Mouse (Mus musculus): ENCODE data around the gene Tbc1d14.

Gene Tbc1d14

DNA sequence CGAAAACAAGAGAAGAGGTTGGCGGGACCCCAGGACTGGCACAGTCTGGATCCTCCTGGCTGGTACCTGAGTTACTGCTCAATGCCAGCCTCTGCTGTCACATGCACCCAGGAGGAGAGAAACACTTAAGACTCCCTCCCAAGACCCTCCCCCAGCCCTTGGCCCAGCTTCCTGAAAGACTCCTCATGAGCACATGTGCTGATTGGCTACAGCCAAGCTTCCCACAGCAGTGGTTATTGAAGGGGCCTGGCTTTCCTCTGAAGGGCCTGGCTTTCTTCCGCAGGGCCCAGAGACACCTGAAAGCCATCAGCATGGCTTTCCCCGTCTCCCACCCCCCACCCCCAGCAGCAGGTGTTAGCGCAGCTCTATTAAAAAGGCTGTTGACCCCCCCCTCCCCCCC is at the start of gene Tbc1d14:
Tbc1d14 (minus strand) TSS at position 101 of the 400 bp plus-strand sequence.
- no peak for DNase-seq

DNA sequence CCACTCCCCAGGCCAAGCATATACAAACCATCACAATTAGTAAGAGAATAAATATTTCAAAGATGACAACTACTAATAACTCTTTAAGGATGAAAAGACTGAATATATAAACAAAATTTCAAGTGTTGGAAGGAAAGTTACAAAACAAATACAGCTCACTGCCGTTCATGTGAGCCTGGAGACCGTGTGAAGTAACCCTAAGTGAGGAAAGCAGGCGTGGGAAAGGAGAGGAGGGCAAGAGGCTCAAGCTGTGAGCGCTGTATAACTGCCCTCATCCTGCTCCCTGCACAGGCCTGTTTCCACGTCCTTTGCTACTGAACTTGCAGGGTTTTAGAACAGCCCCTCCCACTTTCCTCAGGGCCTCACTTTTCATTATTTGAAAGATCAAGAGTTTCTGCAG is 32.5 kb upstream of the Tbc1d14 start:
- no peak for DNase-seq

DNA sequence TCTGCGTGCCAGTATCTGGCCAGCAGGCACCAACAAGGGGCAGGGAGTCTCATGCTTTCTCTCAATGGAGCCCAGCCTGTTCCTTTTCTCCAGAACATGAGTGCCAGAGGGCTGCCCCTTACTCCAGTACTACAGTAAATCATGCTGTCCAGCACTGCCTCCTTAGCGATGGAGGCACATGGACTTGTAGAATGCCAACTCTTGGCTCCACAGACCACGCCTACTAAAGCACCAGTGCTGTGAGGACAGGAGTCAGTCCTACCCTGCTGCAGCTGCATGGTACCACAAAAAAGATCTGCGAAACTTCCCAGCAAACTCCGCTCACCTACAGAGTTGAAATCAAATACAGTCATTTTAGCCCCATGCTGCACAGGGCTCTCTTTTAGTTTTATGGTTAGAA is 30.6 kb upstream of the Tbc1d14 start:
- no peak for DNase-seq

DNA sequence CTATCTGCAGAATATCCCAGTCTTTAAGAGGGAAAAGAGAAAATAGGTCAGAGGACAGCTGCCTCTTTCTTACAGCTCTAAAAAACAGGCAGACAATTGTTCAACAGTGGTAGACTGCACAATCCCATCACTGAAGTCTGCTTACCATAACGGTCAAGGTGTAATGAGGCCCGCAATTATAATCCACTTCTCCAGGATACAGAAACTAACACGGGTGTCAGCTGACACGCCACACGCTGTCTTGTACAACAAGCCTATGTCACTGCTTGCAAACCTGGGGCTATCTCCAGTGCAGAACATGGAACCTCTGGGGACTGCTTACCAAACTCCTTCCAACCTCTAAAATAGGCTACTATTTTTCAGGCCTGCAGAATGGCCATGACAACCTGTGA is 28.0 kb upstream of the Tbc1d14 start:
- DNase-seq, result no peak

DNA sequence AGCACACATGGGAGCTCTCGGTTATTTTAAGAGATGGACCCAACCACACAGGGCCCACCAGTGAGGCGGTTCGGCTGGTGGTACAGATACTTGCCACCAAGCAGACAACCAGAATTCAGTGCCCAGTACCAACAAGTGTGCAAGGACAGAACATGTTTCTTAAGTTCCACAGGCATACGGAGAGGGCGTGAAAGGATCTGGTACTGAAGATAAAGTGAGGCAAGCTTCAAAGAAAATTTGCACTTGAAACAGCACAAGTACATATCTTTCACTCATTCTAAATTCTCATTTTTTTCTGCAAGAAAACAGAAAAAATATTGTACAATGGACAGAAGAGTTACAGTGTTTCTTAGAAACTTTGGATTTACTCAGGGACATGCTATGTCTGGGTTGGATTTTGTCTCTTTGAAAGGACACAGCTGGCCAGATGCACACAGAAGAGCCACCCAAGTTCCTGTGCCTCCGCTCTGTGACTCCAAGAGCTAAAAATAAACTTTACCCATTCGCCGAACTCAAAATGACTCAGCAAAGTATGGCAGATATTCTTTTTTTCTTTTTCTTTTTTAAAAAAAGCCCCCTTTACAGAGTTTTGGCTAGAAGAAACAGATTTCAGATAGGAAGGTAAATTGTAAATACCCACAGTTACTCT is 27.5 kb upstream of the Tbc1d14 start:
- peak; percentile 34 for DNase-seq

DNA sequence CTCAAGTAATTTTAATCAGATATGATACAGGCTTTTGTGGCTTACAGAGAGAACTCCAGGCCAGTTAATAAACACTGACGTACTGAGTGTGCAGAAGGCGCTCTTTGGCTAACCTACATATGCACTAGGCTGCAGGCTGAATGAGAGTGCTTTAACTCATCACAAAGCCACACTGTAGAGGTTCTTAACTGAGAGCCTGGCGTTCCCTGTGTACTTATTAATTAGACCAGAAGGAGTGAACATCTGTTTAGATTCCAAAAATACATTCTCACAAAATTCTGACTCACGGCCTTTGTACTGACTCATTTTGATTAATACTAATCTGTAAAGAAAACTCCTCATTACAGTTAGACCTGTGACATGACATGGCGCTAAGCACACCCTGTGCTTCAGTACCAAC is 25.8 kb upstream of the Tbc1d14 start:
- DNase-seq, result no peak

DNA sequence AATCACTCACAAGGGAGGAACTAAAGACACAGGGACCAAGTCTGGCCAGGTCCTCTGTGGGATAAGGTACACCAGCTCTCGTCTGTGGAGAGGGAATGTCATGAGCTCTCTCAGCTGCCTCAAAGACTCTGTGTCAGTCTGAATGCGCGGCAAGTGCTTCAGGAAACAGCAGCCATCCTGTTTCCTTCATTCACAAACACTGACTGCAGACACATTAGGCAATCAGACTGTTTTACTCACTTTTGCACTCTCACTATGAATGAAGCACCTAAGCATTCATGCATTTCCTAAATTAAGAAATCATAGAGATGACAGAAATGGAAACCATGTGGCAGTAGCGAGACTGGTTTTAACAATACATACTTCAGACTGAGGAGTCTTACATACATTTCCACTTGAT is 25.3 kb upstream of the Tbc1d14 start:
- DNase-seq, result no peak

DNA sequence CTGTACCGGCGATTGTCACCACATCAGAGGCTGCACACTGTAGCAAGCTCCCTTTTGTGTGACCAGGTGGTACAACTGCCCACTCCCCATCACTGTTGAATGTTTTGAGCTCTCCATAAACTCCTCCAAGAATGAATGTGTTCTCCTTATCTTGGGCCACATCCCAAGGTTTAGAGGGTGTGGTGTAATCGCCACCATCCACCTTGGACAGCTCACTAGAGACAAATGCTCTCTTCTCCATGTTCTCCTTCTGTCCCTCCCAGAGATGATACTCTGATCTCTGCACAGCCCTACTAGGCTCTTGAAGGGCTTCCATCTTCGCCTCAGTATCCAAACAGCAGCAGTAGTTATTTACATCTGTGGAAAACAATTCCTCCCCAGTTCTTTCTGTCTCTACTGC is 21.0 kb upstream of the Tbc1d14 start:
- DNase-seq, result no peak

DNA sequence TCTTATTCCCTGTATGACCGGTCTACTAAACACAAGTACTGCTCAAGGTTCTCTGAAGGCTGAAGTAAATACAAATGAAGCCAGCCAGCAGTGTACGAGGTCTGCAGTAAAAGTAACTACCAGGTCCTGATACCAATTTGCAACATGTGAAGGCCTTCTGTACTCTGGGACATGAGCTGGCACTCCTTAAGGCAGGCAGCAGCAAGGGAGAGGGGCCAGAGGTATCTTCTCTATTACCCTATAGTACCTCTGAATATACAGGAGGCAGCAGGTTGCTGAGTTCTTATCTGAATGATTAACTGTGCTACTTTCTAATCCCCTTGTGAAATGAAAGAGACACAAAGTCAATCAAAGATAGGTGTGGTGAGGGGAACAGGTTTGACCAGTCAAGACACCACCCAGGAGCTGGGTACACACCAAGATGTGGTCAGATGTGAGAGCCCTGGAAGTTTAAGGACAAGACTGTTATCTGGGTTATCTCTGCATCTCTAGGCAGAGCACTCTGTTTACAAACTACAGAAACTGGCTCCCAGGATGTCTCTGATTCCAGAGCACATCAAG is 15.9 kb upstream of the Tbc1d14 start:
- DNase-seq, result no peak

DNA sequence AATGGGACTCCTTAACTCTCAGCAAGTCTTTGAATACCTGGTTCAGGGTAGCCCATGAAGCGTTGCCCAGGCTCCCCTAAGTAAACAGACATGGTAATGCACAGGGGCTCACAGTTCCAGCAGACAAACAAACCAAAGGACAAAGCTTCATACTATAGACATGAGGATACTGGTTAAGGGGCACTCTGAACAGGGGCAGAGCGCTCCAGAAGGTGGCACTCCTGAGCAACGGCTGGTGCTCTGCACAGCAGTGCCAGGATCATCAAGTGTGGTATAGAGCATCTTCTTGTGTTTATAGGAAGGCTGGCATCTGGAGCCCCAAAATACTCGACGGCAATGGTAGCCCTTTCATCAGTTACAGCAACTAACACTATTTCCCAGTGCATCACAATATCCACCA is 10.0 kb upstream of the Tbc1d14 start:
- DNase-seq, result peak; percentile 68

DNA sequence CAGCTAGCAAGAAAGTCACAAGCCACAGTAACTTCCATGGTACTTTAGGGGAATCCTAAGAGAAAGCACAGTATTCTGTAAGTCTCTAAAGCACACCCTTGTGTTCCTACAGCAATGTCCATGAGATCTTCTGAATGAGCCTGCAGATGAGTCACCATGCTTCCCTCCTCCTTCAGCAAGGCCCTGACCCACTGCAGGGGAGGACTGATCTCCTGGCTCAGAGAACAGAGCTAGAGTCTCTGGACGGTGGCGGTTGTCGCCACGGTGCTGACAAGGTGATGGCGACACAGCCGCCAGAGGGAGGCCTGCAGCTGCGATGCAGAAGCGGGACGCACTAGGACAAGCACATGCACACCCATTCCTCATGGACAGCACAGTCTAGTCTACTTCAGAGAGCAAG is 9.0 kb upstream of the Tbc1d14 start:
- DNase-seq, result no peak

DNA sequence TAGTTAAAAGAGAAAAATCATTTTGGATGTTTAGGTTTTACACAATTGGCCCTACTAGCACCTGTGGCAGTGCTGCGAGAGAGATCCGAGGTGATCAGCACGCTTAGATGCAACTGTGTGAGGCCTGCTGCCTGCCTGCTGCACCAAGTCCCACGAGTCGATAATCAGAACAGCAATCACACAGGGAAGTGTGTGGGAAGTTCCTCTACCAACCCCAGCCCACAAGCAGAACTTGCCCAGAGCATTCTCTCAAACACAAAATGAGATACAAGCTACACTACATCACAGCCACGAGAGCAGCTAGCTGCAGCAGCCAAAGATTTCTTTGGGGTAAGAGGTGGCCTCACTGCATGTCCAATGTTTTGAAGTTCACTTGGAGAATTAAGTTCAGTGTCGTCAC is 8.4 kb upstream of the Tbc1d14 start:
- DNase-seq, result no peak

DNA sequence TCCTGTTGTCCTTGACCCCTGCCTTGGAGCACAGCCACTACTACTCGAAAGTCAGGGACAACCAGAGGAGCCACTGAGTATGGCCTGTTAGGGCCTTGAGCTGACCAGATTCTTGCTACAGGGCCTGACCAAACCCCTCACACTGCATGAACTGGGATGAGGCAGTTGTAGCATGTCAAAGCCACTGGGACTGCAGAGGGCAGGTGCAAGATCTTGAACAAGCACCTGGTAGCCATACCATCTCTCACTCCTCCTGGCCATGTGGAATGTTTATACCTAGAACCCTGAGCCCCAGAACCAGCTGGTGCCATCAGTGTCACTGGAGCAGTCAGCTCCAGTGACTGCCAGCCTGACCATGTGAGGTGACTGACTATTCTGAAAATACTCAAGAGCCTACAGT is 5.8 kb upstream of the Tbc1d14 start:
- DNase-seq, result no peak

DNA sequence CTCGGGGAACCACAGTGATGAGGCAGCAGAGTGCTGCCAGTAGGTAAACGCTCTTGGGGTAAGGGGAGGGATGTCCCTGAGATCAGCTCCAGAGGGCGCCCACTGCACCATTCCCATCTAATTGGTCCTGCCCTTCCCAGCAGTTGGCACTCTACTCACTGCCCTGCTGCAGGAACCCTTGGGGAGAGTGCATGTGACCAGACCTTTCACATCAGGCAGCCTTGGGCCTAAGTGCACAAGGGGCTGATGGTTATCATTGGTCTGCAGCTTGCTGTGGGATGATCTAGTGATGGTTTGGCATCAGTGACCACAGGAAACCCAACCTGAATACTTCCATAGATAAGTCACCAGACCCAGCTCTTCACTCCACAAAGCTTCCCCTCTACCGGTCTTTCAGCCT is 4.6 kb upstream of the Tbc1d14 start:
- peak; percentile 50 for DNase-seq

DNA sequence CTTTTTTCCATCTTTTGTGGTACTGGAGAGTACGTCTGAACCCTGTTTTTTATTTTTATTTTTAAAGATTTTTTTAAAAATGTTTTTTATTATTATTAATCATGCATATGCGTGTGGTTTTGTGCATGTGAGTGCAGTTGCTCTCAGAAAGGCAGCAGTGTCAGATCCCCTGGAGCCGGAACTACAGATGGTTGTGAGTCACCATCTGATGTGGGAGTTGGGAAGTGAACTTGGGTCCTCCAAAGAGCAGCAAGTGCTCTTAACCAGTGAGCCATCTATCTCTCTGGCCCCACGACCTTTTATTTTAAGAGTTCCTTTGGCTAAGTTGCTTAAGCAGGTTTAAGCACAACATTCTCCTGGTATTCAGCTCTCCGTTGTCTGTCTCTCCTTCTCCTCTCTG is 3.1 kb upstream of the Tbc1d14 start:
- no peak for DNase-seq

DNA sequence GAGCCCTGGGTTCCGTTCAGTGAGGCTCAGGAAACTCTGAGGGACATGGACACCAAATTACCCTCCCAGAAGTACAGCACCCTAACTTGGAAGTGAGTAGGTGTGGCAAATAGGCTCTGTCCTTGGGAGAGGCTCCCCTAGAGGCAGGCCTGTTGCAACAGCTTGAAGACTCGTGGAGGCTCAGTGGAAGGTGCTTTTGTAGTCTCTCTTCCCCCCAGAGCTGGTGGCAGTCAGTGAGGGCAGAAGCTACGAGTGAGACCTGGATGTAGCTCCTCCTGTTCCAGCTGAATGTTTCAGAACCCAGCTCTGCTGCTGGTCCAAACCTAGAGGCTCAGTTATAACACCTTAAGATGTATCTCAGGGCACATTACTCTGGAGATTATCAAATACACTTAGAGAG is 2.0 kb upstream of the Tbc1d14 start:
- no peak for DNase-seq

DNA sequence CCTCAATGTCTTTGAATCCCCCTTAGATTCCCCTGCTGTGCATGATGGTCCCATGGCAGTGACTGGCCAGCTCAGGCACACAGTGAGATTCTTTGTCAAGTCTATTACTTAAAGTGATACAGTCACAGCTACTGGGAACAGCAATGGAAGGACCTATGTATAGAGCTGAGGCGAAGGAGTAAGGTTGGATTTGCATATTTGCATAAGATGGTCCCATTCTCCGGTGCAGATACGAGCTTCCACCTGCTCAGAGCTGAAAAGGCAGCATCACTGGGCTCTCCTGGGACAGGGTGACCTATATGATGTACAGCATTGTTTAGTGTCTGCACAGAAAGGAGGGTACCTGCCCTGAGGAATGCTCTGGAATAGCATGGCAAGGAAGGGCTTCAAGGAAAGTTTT is 1.3 kb upstream of the Tbc1d14 start:
- DNase-seq, result no peak

DNA sequence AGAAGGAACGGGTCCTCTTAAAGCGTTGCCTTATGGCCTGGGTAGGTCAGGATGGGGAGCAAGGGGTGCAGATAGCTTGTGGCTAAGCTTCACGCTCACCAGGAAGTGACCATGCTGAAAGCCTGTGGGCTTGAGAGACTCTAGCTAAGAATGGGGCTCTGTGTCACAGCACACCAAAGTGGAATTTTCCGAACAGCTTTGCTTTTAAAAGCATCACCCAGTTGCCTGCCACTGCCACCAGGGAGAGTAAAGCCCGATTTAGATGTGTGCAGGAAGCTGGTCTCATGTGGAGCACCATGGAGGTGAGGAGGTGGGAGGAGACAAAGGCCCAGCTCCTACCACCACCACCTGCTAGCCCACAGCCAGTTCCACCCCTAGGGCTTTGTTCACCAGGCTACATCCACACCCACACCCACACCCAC is 2.6 kb downstream of the Tbc1d14 start:
- DNase-seq, result no peak

DNA sequence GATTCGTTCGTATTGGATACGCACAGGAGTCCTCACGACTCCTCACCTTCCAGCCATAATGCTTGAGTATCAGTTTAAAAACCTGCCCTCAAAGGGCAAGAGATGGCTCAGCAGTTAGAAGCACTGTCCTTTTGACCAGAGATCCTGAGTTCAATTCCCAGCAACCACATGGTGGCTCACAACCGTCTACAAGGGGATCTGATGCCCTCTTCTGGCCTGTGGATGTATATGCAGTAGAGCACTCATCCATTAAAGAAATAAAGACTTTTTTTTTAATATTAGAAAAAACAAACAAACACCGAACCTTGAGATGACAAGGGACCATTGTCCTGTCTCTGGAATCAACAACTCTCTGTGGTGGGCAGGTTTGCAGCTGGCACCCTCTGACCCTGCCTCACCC is 8.8 kb downstream of the Tbc1d14 start:
- DNase-seq, result no peak

DNA sequence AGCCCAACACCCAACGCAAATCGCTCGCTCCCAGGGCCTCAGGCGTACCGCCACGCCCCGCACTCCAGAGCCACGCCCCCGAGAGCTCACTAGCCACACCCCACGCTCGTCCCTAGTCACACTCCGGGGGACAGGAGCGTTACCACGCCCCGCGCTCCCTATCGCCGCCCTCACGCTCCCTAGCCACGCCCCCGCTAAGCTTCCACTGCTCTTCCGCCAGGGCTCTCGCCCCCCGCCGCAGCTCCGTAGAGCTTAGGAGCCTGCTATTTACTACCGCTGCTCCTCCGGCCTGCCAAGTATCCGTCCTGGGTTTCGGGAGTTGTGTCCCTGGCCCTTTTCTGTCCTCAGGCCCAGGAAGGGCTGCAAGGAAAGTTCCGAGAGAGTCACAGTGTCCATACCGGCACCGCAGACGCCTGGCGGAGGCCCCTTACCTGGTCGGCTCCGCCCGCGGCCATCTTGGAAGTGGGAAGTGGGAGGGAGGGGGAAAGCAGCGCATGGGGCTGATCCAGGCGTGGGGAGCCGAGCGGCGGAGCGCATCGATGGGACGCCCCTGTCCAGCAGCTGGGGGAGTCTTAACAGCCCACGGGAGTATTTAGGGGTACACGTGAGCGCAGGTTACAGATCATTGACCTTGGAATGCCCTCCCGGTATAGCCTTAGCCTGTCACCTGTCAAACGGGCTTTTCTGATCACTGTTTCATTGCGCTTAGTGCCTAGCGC is 11.0 kb downstream of the Tbc1d14 start:
- DNase-seq, result peak; percentile 100

DNA sequence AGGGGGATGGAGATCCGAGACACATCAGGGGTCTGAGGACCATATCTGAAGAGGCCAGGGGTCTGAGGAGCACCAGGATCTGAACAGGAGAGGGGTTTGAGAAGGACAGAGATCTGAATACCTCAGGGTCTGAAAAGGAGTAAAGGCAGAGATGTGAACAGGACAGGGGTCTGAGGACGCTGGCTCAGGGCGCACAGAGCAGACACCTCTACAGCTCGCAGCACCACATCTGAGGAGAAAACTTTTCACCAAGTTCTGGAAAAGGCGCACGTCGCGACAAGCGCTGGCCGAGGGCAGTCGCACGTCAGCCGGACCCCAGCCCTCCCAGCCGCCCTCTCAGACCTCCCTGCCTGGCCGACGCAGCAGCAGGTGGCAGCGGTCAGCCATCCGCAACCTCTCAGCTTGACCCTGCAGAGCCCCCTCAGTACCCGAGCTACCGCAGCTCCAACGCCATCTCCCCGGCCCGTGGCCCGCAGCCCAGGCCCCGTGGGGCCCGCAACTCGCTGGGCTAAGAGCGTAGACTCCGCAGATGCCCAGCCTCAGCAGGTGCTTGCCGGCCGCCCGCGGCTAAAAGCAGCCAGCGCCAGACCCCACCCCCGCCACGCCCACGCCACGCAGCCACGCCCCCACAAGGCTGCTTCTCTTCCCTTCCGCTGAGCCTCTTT is 11.7 kb downstream of the Tbc1d14 start:
- DNase-seq, result no peak

DNA sequence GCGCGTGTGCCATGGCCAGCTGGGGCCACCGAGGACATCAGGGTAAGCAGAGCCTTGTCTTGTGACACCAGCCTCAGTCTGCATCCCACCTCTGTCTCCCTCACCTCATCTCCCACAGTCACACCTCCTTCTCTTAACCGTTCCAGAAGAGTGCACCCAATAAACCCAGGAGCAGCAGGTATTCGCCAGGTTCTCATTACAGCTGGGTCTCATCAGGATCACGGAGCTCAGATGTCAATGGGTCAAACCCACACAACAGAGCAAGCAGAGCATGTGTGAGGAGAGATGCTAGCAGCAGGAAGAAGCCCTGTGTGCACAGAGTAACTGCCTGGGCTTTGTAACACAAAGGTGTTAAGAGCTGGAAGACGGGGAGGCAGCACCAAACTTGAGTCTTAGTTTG is 13.1 kb downstream of the Tbc1d14 start:
- DNase-seq, result peak; percentile 24

DNA sequence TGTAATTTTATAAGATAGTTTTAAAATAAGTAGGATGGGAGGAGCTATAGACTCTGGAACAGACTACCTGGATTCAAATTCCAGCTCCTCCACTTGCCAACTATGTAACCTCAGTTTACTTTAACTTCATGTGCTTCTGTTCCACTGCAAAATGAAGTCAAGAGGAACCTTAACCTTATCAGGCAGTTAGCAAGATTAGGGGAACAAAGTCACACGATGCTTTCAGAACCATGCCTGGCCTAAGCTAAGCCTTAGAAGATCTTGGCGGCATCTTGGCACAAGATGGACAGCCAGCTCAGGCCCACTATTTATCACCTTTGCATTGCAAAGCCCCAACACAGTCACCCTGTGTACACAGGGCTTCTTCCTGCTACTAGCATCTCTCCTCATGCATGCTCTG is 14.1 kb downstream of the Tbc1d14 start:
- DNase-seq, result no peak

DNA sequence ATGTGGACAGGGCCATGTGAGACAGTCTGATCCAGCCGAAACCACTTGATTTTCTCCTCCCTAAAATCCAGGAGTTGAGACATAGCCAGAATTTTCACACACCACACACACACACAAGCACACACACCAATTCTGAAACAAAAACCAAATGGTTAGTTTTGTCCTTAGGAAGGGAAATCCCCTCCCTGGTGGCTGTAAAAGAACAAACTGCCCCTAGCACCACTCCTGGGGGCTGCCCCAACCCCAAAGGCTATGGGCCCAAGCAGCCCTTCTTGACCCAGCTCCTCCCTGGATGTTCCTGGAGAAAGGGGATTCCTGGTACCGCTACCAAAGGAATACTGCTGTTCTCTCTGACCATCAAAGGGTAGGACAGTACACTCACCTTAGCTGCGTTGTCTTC is 16.6 kb downstream of the Tbc1d14 start:
- no peak for DNase-seq

All from kidney, postnatal 10 days (tissue).